Mouse (Mus musculus): Measurements from ENCODE around the gene Hps6. TPM values are rescaled to one million over a fixed set of nuclear protein-coding genes. Genes with fewer than 3 reads are reported as not detected.
A peak's percentile ranks its signal among the peaks of the same experiment; 100 is the strongest.

The Hps6 gene
- polyA plus RNA-seq, 1 experiment from 2014 or later: 3.9 TPM

- no peak for ATAC-seq
- peaks cover 25% of the 10 kb centered on the region for H3K4me1 ChIP-seq
- peaks cover 8% of the 10 kb centered on the region; the same call in 1 of the 2 replicates for H3K36me3 ChIP-seq
- H3K9ac ChIP-seq: peak overlapping the region; percentile 86; the same call in 1 of the 2 replicates
- 9% methylated on average over 8 of the region's 8 CpGs for WGBS (ENCODE audit: insufficient replicate concordance)
- peak overlapping the region; percentile 79 for H3K4me3 ChIP-seq
- 0 out of 2 replicates have a peak, but pooled peaks cover 4% of the 10 kb centered on the region for H3K9me3 ChIP-seq (replicated peaks)
- no peaks in the 10 kb centered on the region; the same call in none of the 2 replicates for H3K27me3 ChIP-seq (replicated peaks)
- no peak overlapping the region for H3K27ac ChIP-seq
- peak overlapping the region; percentile 88 for H3K4me2 ChIP-seq
These were observed 4.6 kb upstream of the Hps6 start for GRCm38 (mm10) chr19:45998694-45999217.

- Histone ChIP-seq H3K27me3 (replicated peaks) (no peaks in the 10 kb centered on the region; the same call in none of the 2 replicates), H3K4me3 (no peak overlapping the region), H3K4me1 (peaks cover 31% of the 10 kb centered on the region), H3K36me3 (peaks cover 7% of the 10 kb centered on the region; the same call in 1 of the 2 replicates), H3K4me2 (peak overlapping the region; percentile 88; the same call in 1 of the 2 replicates), H3K9me3 (replicated peaks) (0 out of 2 replicates have a peak, but pooled peaks cover 3% of the 10 kb centered on the region), H3K9ac (no peak overlapping the region), H3K27ac (no peak overlapping the region)
- WGBS (ENCODE audit: insufficient replicate concordance): 44% methylated on average over 1 of the region's 1 CpGs
- ATAC-seq: no peak
These were observed 3.9 kb upstream of the Hps6 start for GRCm38 (mm10) chr19:45999378-45999777.

- H3K9me3 ChIP-seq (replicated peaks): no peaks in the 10 kb centered on the region
- no peak overlapping the region for H3K4me3 ChIP-seq
- no peak overlapping the region for H3K4me2 ChIP-seq
- WGBS (ENCODE audit: insufficient replicate concordance): 64% methylated on average over 9 of the region's 9 CpGs
- H3K9ac ChIP-seq: no peak overlapping the region
- no peaks in the 10 kb centered on the region; the same call in none of the 2 replicates for H3K27me3 ChIP-seq (replicated peaks)
- no peak for ATAC-seq
- H3K36me3 ChIP-seq: peaks cover 10% of the 10 kb centered on the region; the same call in 1 of the 2 replicates
- H3K4me1 ChIP-seq: peaks cover 38% of the 10 kb centered on the region
- no peak overlapping the region for H3K27ac ChIP-seq
These were observed 1.0 kb upstream of the Hps6 start for GRCm38 (mm10) chr19:46002279-46002678.

GRCm38 (mm10) chr19:46004814-46005466 lies 1.6 kb downstream of the Hps6 start:
- Histone ChIP-seq H3K27ac (no peak overlapping the region), H3K9me3 (replicated peaks) (no peaks in the 10 kb centered on the region), H3K9ac (no peak overlapping the region), H3K4me3 (no peak overlapping the region), H3K27me3 (replicated peaks) (no peaks in the 10 kb centered on the region; the same call in 1 of the 2 replicates), H3K36me3 (peaks cover 10% of the 10 kb centered on the region; the same call in 1 of the 2 replicates), H3K4me1 (peaks cover 26% of the 10 kb centered on the region), H3K4me2 (no peak overlapping the region)
- 80% methylated on average over 17 of the region's 17 CpGs for WGBS (ENCODE audit: insufficient replicate concordance)
- no peak for ATAC-seq

GRCm38 (mm10) chr19:46005680-46006079 lies 2.4 kb downstream of the Hps6 start:
- Histone ChIP-seq H3K4me2 (no peak overlapping the region), H3K36me3 (peaks cover 10% of the 10 kb centered on the region; the same call in 1 of the 2 replicates), H3K27me3 (replicated peaks) (no peaks in the 10 kb centered on the region; the same call in 1 of the 2 replicates), H3K9me3 (replicated peaks) (no peaks in the 10 kb centered on the region), H3K4me3 (no peak overlapping the region), H3K9ac (no peak overlapping the region), H3K27ac (no peak overlapping the region), H3K4me1 (peaks cover 26% of the 10 kb centered on the region)
- 83% methylated on average over 7 of the region's 7 CpGs for WGBS (ENCODE audit: insufficient replicate concordance)
- ATAC-seq: no peak

- 14% methylated on average over 12 of the region's 12 CpGs for WGBS (ENCODE audit: insufficient replicate concordance)
- Histone ChIP-seq H3K4me3 (no peak overlapping the region), H3K4me2 (peak overlapping the region; percentile 24; the same call in 1 of the 2 replicates), H3K27ac (no peak overlapping the region), H3K9me3 (replicated peaks) (no peaks in the 10 kb centered on the region), H3K27me3 (replicated peaks) (no peaks in the 10 kb centered on the region), H3K36me3 (no peaks in the 10 kb centered on the region), H3K9ac (no peak overlapping the region), H3K4me1 (peaks cover 4% of the 10 kb centered on the region; the same call in 1 of the 2 replicates)
- peak; percentile 71 for ATAC-seq
These were observed 11.4 kb downstream of the Hps6 start for GRCm38 (mm10) chr19:46014572-46015178.

GRCm38 (mm10) chr19:46016023-46016422 lies 12.7 kb downstream of the Hps6 start:
- H3K9ac ChIP-seq: no peak overlapping the region
- peaks cover 4% of the 10 kb centered on the region; the same call in 1 of the 2 replicates for H3K4me1 ChIP-seq
- H3K36me3 ChIP-seq: no peaks in the 10 kb centered on the region
- H3K27ac ChIP-seq: no peak overlapping the region
- H3K9me3 ChIP-seq (replicated peaks): no peaks in the 10 kb centered on the region
- 78% methylated on average over 2 of the region's 2 CpGs for WGBS (ENCODE audit: insufficient replicate concordance)
- no peak overlapping the region for H3K4me3 ChIP-seq
- H3K4me2 ChIP-seq: no peak overlapping the region
- H3K27me3 ChIP-seq (replicated peaks): no peaks in the 10 kb centered on the region
- no peak for ATAC-seq

- 65% methylated on average over 6 of the region's 6 CpGs for WGBS (ENCODE audit: insufficient replicate concordance)
- Histone ChIP-seq H3K27ac (no peak overlapping the region), H3K4me1 (peaks cover 18% of the 10 kb centered on the region), H3K4me2 (no peak overlapping the region), H3K27me3 (replicated peaks) (0 out of 2 replicates have a peak, but pooled peaks cover 3% of the 10 kb centered on the region), H3K9ac (no peak overlapping the region), H3K9me3 (replicated peaks) (peaks cover 6% of the 10 kb centered on the region; the same call in 1 of the 2 replicates), H3K4me3 (no peak overlapping the region), H3K36me3 (peaks cover 4% of the 10 kb centered on the region; the same call in 1 of the 2 replicates)
- ATAC-seq: no peak
These were observed 21.7 kb downstream of the Hps6 start for GRCm38 (mm10) chr19:46024959-46025358.

- H3K4me3 ChIP-seq: no peak overlapping the region
- H3K27me3 ChIP-seq (replicated peaks): no peaks in the 10 kb centered on the region
- H3K9ac ChIP-seq: no peak overlapping the region
- H3K4me1 ChIP-seq: peaks cover 18% of the 10 kb centered on the region
- no peak overlapping the region for H3K27ac ChIP-seq
- WGBS (ENCODE audit: insufficient replicate concordance): 56% methylated on average over 8 of the region's 8 CpGs
- peaks cover 16% of the 10 kb centered on the region for H3K36me3 ChIP-seq
- no peak; the same call in 1 of the 2 replicates for ATAC-seq
- H3K9me3 ChIP-seq (replicated peaks): peaks cover 6% of the 10 kb centered on the region; the same call in 1 of the 2 replicates
- H3K4me2 ChIP-seq: no peak overlapping the region
These were observed 23.3 kb downstream of the Hps6 start for GRCm38 (mm10) chr19:46026567-46026966.

GRCm38 (mm10) chr19:46028747-46029320 lies 25.5 kb downstream of the Hps6 start:
- 60% methylated on average over 11 of the region's 11 CpGs for WGBS (ENCODE audit: insufficient replicate concordance)
- Histone ChIP-seq H3K4me1 (peaks cover 37% of the 10 kb centered on the region), H3K27me3 (replicated peaks) (no peaks in the 10 kb centered on the region), H3K9ac (no peak overlapping the region), H3K36me3 (peaks cover 39% of the 10 kb centered on the region), H3K4me2 (no peak overlapping the region), H3K27ac (no peak overlapping the region), H3K4me3 (no peak overlapping the region), H3K9me3 (replicated peaks) (peaks cover 6% of the 10 kb centered on the region; the same call in 1 of the 2 replicates)
- no peak for ATAC-seq

GRCm38 (mm10) chr19:46029652-46030051 lies 26.3 kb downstream of the Hps6 start:
- H3K27ac ChIP-seq: no peak overlapping the region; the same call in 1 of the 2 replicates
- no peak overlapping the region for H3K4me3 ChIP-seq

More at GRCm38 (mm10) chr19:46029652-46030051, 26.3 kb downstream of the Hps6 start:
- H3K4me2 ChIP-seq: no peak overlapping the region
- H3K9ac ChIP-seq: no peak overlapping the region
- H3K27me3 ChIP-seq (replicated peaks): no peaks in the 10 kb centered on the region
- peaks cover 47% of the 10 kb centered on the region for H3K36me3 ChIP-seq
- peaks cover 6% of the 10 kb centered on the region; the same call in 1 of the 2 replicates for H3K9me3 ChIP-seq (replicated peaks)
- ATAC-seq: no peak
- H3K4me1 ChIP-seq: peaks cover 45% of the 10 kb centered on the region
- WGBS (ENCODE audit: insufficient replicate concordance): 67% methylated on average over 1 of the region's 1 CpGs

Data from liver, embryonic 12.5 days (tissue).